Mouse (Mus musculus): ENCODE results near the gene Zscan10.

GRCm38 (mm10) chr17:23651363-23651762 lies 50.7 kb downstream of the Zscan10 start:
- TF ChIP-seq CTCF (IDR thresholded peaks at IDR 0.05; ENCODE audit: extremely low read depth, insufficient read depth, insufficient read length, insufficient replicate concordance) (no peak), POLR2A (IDR thresholded peaks at IDR 0.05; ENCODE audit: low read depth, low read length) (no peak)
